Mouse (Mus musculus) myocyte (in vitro differentiated cells): ENCODE measurements at regions not wholly inside any gene's neighbourhood (a gene's known extent, or its start where the extent isn't known, plus 50 kb on each side); places are given as distances from the start of the nearest gene placed in this dataset.

Experiments
- CEBPB ChIP-seq: IDR thresholded peaks from 2 replicates; pipeline ENCODE4 v1.6.1; 2011; ENCODE audit warnings: mild to moderate bottlenecking, moderate library complexity; ENCODE audit not compliant: poor library complexity, insufficient read depth, severe bottlenecking
- E2F4 ChIP-seq: IDR thresholded peaks from one replicate; pipeline ENCODE4 v1.6.1; 2011; ENCODE audit warnings: mild to moderate bottlenecking, control low read depth, moderate library complexity; ENCODE audit not compliant: insufficient read depth
- MYOD1 ChIP-seq, 3 experiments: IDR thresholded peaks; one replicate each; pipeline ENCODE4 v1.6.1; 2011; ENCODE audit warnings: control low read depth in 2 of 3, low read depth in 2 of 3, mild to moderate bottlenecking in 2 of 3, moderate library complexity in 1 of 3; ENCODE audit not compliant: insufficient read length in 2 of 3, control insufficient read depth in 1 of 3
- POLR2A ChIP-seq: IDR thresholded peaks from one replicate; pipeline ENCODE4 v1.6.1; 2011; ENCODE audit warnings: low read depth, mild to moderate bottlenecking, control low read depth, moderate library complexity; ENCODE audit not compliant: insufficient read length

DNA sequence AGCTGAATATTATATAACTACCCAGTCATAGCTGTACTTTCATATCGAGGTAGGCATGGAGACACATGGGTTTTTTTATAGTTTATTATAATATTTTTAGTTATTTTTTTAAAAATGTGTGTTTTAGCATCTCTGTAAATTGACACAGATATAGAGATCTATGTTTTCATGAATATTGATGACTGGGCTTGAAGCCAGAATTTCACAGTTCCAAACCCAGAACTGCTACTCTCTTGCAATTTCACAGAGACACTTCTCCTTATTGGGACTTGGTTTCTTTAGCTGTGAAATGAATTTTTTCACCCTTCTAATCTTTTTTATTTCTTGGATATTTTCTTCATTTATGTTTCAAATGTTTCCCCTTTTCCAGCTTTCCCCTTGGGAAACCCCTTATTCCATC is 481.0 kb upstream of the Fam98a start:
- TF ChIP-seq POLR2A: no peak
- no peak for TF ChIP-seq MYOD1 (IDR thresholded peaks at IDR 0.05; ENCODE audit: control insufficient read depth in 1 of 3, insufficient read length in 2 of 3, low read depth in 2 of 3)
- TF ChIP-seq CEBPB: no peak
- no peak for TF ChIP-seq E2F4
